Mouse (Mus musculus) layer of hippocampus, postnatal 10 days (tissue): Measurements from ENCODE around the gene Sirt3. TPM values are rescaled to one million over a fixed set of nuclear protein-coding genes. Genes with fewer than 3 reads are reported as not detected.
"Not testable (repeated sequence)": the region's sequence is repeated elsewhere in the genome, so short reads cannot be mapped to it uniquely, and the experiment has no call there.

Source experiments
- DNase-seq, 2 experiments: peaks; one replicate each; pipeline ENCODE4 v3.0.0; 2021; ENCODE audit warnings: low spot score in 2 of 2
- total RNA-seq, 2 experiments: library from RNA; stranded (reverse); gene quantifications; 2 replicates each; pipeline ENCODE4 v1.2.3; 2021

The Sirt3 gene
- total RNA-seq, 2 experiments from 2014 or later, result 46.0 to 48.6 TPM

GRCm38 (mm10) chr7:140899121-140899520, 17.0 kb upstream of the Sirt3 start:
- no peak for DNase-seq

- DNase-seq, result no peak
Measured at GRCm38 (mm10) chr7:140897863-140898262, 15.8 kb upstream of the Sirt3 start.

GRCm38 (mm10) chr7:140894611-140895010, 12.5 kb upstream of the Sirt3 start:
- DNase-seq, result no peak

- DNase-seq, result no peak
Measured at GRCm38 (mm10) chr7:140894031-140894430, 11.9 kb upstream of the Sirt3 start.

DNA sequence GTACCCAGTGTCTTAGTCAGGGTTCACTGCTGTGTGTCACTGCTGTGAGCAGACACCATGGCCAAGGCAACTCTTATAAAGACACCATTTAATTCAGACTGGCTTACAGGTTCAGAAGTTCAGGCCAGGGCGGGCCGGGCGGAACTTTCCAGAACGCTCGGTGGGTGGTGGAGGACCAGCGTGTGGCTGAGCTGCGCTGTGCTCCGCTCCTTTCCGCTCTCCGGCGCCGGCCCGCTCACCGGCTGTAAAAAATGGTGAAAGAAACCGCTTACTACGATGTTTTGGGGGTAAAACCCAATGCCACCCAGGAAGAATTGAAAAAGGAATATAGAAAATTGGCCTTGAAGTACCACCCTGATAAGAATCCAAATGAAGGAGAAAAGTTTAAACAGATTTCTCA, 8.5 kb upstream of the Sirt3 start:
- DNase-seq, result not testable (repeated sequence)

DNA sequence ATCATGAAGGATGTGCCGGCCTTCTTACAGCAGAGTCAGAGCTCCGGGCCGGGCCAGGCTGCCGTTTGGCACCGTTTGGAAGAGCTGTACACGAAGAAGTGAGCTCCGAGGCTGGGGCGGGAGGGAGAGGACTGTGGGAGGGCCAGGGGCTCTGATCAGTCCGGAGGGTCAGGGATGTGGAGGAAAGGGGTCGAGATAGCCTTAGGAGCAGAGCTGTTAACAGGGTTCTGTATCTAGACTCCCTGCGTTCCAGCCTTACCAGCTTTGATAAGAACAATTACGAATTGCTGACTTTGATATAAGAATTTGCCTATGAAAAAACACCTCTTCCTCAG, 327 bp upstream of the Sirt3 start:
- DNase-seq, result no peak

GRCm38 (mm10) chr7:140880865-140881515, 1.1 kb downstream of the Sirt3 start:
- DNase-seq, result no peak

- no peak for DNase-seq
Measured at GRCm38 (mm10) chr7:140880419-140880818, 1.7 kb downstream of the Sirt3 start.

GRCm38 (mm10) chr7:140879355-140879754, 2.8 kb downstream of the Sirt3 start:
- no peak for DNase-seq

- no peak for DNase-seq
Measured at GRCm38 (mm10) chr7:140877364-140877763, 4.7 kb downstream of the Sirt3 start.

GRCm38 (mm10) chr7:140874224-140874623, 7.9 kb downstream of the Sirt3 start:
- no peak for DNase-seq

DNA sequence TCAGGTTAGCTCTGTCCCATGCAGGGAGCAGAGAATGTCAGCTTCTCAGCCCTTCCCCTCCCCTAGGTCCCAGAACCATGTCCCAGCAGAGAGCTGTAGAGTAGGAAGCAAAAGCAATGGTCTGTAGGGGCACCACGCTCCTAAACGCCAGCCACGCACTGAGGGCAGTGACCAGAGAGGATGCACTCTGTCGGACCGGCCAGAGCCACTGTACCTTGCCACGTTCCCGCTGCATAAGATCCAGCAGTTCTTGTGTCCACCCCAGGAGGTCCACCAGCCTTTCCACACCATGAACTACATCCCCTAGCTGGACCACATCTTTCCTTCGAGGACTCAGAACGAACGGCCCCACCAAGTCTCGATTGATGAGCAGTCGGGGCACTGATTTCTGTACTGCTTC, 17.3 kb downstream of the Sirt3 start:
- no peak for DNase-seq

GRCm38 (mm10) chr7:140860728-140861127, 21.4 kb downstream of the Sirt3 start:
- DNase-seq, result no peak

- no peak for DNase-seq
Measured at GRCm38 (mm10) chr7:140859997-140860396, 22.1 kb downstream of the Sirt3 start.

GRCm38 (mm10) chr7:140858746-140859145, 23.4 kb downstream of the Sirt3 start:
- DNase-seq, result no peak

DNA sequence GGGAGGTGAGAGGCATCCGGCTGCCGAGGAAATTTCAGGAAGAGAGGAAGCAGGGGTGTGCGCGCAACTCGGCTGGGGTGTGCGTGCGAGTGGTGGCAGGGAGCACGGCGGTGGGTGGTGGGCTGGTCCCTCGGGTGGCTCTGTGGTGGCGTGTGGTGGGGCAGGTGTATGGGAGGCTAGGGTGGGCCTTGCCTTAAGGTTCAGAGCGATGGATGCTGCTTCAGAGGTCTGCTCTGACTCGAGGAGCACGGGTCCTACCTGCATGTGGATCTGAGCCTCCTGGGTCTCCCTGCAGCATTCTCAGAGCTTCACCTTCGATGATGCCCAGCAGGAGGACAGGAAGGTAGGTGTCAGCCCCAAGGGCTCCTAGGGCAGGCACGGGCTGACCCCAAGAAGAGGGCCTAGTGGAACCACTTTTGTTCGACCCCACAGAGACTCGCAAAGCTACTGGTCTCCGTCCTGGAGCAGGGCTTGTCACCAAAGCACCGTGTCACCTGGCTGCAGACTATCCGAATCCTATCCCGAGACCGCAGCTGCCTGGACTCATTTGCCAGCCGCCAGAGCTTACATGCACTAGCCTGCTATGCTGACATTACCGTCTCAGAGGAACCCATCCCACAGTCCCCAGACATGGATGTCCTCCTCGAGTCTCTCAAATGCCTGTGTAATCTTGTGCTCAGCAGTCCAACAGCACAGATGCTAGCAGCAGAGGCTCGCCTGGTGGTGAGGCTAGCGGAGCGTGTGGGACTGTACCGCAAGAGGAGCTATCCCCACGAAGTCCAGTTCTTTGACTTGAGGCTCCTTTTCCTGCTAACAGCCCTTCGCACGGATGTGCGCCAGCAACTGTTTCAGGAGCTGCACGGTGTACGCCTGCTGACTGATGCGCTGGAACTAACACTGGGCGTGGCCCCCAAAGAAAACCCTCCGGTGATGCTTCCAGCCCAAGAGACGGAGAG, 24.3 kb downstream of the Sirt3 start, which contains the start of gene Bet1l:
Gene Bet1l, minus strand, starts transcription at position 28 of the 956 bp plus-strand sequence.
- DNase-seq, result peak in 1 of 2 experiments; percentile 42

DNA sequence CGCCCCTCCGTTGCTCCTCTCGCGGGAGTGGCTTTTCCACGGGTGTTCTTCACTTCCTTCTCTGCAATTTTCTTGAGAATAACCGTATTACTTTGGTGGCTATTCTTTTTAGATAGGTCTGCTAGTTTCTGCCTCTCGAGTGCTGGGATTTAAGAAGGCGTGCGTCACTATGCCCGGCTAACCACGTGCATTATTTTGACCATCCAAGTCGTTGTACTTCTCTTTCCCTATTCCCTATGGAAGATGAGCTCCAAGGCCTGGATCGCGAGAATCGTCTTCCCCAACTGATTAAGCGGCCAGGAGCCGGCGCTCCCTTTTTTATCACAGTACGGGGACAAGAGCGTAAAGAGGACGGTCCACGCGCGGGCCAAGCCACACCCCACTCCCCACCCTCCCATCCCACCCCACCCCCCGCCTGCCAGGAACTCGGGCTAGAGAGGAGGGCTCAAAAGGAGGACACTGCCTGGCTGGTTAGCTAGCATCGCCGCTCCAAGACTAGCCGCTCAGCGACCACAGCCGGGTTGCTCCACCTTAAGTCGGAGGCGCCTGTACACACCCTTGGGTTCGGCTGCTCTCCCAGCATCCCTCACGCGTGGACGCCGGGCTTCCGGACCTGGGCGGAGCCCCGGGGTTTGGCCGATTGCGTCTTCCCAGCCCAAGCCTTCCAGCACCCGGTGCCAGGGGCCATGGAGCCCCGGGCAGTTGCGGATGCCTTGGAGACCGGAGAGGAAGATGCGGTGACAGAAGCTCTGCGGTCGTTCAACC, 25.1 kb downstream of the Sirt3 start, which contains the start of gene Ric8a:
Gene Ric8a, plus strand, starts transcription at position 173 of the 765 bp plus-strand sequence.
- peak; percentile 82 to 85 for DNase-seq

DNA sequence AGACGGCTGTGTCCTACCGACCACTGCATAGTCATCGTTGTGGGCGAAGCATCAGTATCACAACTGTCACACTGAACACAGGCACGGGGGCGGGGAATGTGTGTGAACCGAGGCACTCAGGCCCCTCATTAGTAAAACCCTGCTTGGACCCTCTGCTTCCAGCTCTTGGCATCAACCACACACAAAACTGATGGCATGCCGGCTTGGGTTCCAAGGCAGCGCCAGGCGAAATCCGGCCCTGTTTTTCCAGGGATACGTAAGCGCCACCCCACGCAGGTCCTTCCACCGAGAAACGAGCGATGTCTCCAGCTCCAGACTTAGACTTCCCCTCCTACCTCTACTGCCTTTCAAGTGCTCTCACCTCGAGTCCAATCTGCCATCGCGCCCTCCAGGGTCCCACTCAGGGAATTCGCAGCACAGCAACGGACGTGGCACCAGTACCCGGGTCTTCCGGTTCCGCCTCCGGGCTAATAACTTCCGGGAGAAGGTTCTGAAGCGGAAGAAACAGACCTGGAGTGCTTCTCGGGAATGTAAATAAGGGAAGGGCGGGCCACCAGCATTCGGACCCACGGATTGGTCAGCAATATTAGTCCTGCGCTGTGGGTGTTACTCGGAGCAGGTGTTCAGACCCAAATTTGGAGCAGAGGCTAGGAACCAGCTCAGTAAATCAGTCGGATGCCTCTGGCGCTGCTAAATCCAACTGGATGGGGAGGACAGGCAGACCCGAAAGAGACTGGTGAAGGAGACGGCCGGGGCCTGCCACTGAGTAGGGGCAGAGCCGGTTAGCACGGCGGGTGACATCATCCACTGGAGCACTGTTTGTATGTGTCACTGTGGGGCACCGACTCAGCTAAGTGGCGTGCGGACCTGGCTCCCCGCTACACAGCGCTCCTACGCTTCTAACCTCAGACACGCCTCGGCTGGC, 26.0 kb downstream of the Sirt3 start, which contains the start of gene Gm45785:
Gene Gm45785, minus strand, starts transcription at position 472 of the 925 bp plus-strand sequence.
- DNase-seq, result peak; percentile 72 to 76

GRCm38 (mm10) chr7:140855181-140855580, 26.9 kb downstream of the Sirt3 start:
- DNase-seq, result no peak

DNA sequence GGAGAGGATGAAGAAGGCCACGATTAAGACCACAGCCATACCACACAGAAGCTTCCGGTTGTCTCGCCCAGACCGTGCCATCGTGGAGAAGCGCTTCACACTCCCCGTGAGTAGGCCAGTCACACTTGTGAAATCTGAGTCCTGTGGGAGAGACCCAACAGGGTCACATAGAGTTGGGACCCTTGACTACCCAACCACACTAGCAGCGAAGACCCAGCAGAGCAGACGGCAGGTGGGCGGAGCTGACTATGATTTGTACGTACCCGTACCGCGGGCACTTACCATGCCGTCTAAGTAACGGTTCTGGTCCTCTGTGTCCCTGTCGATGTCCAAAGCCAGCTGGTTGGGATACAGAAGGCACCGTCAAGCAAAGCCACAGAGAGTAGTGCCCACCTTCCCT, 27.6 kb downstream of the Sirt3 start:
- no peak for DNase-seq
